Mouse (Mus musculus) testis, adult 2 months (tissue): Measurements from ENCODE around the gene Fam155a. TPM values are rescaled to one million over a fixed set of nuclear protein-coding genes. Genes with fewer than 3 reads are reported as not detected.

ENCODE experiments used
- H3K27ac ChIP-seq: fragments of 200-500 bp; 2 replicates; pipeline ENCODE4 v1.5.1; 2012; ENCODE audit warnings: low read depth, low read length; ENCODE audit not compliant: control insufficient read depth, insufficient read depth
- H3K27me3 ChIP-seq: fragments of 200-500 bp; 2 replicates; pipeline ENCODE4 v1.6.1; 2012; ENCODE audit warnings: mild to moderate bottlenecking, low read length, moderate library complexity; ENCODE audit not compliant: control insufficient read depth, insufficient read depth
- H3K36me3 ChIP-seq: fragments of 200-500 bp; 2 replicates; pipeline ENCODE4 v1.6.1; 2012; ENCODE audit warnings: mild to moderate bottlenecking, low read length; ENCODE audit not compliant: control insufficient read depth, insufficient read depth
- H3K4me1 ChIP-seq: fragments of 200-500 bp; 2 replicates; pipeline ENCODE4 v1.6.1; 2012; ENCODE audit warnings: low read length; ENCODE audit not compliant: control insufficient read depth, insufficient read depth
- H3K4me3 ChIP-seq: fragments of 200-500 bp; 2 replicates; pipeline ENCODE4 v1.5.1; 2012; ENCODE audit warnings: low read depth, mild to moderate bottlenecking, low read length, moderate library complexity, mixed read lengths; ENCODE audit not compliant: control insufficient read depth
- CTCF ChIP-seq: fragments of 200-500 bp; IDR thresholded peaks from 2 replicates; pipeline ENCODE4 v1.5.1; 2012; ENCODE audit warnings: low read depth, mild to moderate bottlenecking, inconsistent platforms, low read length, moderate library complexity; ENCODE audit not compliant: control insufficient read depth, insufficient read depth, insufficient replicate concordance
- POLR2A ChIP-seq: fragments of 200-500 bp; IDR thresholded peaks from 2 replicates; pipeline ENCODE4 v1.6.1; 2012; ENCODE audit warnings: low read depth, mild to moderate bottlenecking, inconsistent platforms, low read length, moderate library complexity; ENCODE audit not compliant: control insufficient read depth
- polyA plus RNA-seq: library from polyadenylated mRNA; depleted of rRNA; stranded (reverse); fragments of >200 nt; gene quantifications from 2 replicates; pipeline ENCODE4 v1.2.3, GENCODE M21; 2012

Fam155a gene
- polyA plus RNA-seq, 1 experiment, result not detected

DNA sequence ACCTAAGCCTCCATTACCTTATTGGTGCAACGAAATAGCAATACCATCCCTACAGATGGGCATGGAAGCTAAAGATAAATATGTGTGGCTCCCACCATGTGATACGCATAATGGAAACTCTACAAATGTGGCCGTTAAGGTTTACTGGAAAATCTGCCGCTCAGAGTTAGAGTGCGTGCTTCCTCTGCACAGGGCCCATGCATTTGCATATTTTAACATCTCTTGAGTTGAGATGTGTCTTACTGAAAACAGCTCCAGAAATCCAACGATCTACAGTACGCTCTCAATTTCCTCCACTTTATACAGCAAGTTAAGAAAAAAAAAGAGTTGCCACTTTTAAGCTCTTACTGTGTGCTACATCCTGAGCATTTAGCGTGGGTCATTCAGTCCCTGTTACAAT lies 433.1 kb downstream of the Fam155a start:
- Histone ChIP-seq H3K27ac (no peak overlapping the region), H3K27me3 (no peaks in the 10 kb centered on the region), H3K36me3 (no peaks in the 10 kb centered on the region), H3K4me3 (no peak overlapping the region), H3K4me1 (no peaks in the 10 kb centered on the region)
- TF ChIP-seq POLR2A, result no peak
- TF ChIP-seq CTCF, result no peak

DNA sequence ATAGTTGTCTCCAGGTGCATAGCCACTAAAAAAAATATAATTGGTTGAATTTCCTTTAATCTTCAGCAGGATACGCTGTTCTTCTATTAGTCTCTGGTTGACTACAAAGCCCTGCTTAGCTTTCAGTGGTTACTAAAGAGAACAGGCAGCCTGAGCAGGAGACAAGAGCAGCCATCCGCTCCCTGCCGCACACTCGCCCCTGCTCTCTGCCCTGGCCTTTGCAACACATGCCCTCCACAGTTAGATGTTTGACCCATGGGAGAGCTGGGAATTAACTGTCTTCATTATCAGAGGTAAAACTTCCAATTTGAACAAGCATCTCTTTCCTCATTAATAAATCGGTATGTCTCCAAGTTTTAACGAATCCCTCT lies 435.0 kb downstream of the Fam155a start:
- no peaks in the 10 kb centered on the region for H3K4me1 ChIP-seq

DNA sequence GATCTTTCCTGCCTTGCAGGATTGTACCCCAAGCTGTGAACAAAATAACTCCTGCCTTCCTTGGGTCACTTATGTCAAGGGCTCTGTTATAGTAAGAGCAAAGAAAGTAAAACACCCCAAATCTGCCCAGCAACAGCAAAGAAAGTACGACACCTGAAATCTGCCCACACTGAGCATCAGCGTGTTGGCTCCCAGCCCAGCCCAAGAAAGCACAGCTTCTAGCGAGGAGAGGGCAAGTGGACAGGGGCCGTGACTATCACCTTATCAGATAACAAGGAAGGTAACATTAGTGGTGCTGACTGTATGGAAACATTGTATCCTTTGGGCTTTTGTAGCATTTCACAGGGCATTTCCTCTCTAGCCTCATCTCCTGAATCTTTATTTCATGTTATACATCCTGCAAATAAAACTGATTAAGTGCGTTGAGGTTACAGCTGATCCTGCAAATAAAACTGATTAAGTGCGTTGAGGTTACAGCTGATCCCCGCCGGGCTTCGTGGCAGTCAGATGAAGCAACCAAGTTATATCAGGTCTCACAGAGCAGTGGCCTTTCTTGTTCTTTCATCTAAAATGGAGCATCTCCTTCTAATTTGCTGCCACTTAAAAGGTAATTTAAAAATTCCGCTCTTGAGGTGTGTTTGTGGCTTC lies 435.6 kb downstream of the Fam155a start:
- Histone ChIP-seq H3K4me1 (no peaks in the 10 kb centered on the region), H3K4me3 (no peak overlapping the region), H3K27ac (no peak overlapping the region), H3K36me3 (no peaks in the 10 kb centered on the region), H3K27me3 (no peaks in the 10 kb centered on the region)
- no peak for TF ChIP-seq POLR2A
- no peak for TF ChIP-seq CTCF

More for the DNA sequence above, 435.0 kb downstream of the Fam155a start:
- H3K27me3 ChIP-seq, result no peaks in the 10 kb centered on the region
- no peak overlapping the region for H3K4me3 ChIP-seq
- TF ChIP-seq CTCF, result no peak
- TF ChIP-seq POLR2A, result no peak
- H3K27ac ChIP-seq, result no peak overlapping the region
- H3K36me3 ChIP-seq, result no peaks in the 10 kb centered on the region

DNA sequence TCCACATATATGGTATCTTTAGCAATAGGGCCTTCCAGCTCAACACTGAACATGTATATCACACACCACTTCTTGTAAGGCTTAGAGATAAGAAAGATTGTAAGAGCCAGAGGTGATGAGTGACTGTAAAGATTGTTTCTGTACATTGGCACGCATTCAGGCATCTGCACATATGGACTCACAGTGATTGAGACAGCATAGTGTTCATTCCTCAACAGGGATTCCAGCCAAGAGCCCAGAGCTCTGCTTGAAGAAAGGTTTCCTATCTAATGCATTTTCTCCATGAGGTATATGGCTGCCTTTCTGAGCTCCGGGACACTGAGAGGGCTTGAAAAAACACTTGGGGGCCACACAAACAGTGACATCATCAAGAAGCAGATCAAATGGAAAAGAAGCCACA lies 438.2 kb downstream of the Fam155a start:
- H3K36me3 ChIP-seq, result no peaks in the 10 kb centered on the region
- no peak overlapping the region for H3K27ac ChIP-seq
- H3K4me3 ChIP-seq, result no peak overlapping the region
- no peak for TF ChIP-seq CTCF
- no peak for TF ChIP-seq POLR2A
- H3K4me1 ChIP-seq, result no peaks in the 10 kb centered on the region
- no peaks in the 10 kb centered on the region for H3K27me3 ChIP-seq

DNA sequence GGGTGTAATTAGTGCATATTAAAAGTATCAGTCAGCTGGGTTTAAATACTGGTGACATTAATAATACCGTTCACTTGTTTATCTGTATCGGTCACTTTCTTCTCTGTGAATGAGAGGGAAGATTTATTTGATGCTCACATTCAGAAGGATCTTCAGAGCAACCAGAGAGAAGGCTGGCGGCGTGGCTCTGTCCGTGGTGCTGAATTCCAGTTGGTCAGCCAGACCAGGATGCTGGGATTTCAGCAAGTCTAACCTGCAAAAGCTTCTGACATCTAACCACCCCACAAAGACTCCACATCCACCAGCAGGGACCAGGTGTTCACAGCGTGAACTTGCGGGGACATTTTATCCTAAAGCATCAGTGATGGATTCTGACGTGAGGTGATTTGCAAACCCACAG lies 461.5 kb downstream of the Fam155a start:
- Histone ChIP-seq H3K4me1 (no peaks in the 10 kb centered on the region), H3K27ac (no peak overlapping the region), H3K36me3 (no peaks in the 10 kb centered on the region), H3K4me3 (no peak overlapping the region), H3K27me3 (no peaks in the 10 kb centered on the region)
- TF ChIP-seq POLR2A (no peak), CTCF (no peak)

DNA sequence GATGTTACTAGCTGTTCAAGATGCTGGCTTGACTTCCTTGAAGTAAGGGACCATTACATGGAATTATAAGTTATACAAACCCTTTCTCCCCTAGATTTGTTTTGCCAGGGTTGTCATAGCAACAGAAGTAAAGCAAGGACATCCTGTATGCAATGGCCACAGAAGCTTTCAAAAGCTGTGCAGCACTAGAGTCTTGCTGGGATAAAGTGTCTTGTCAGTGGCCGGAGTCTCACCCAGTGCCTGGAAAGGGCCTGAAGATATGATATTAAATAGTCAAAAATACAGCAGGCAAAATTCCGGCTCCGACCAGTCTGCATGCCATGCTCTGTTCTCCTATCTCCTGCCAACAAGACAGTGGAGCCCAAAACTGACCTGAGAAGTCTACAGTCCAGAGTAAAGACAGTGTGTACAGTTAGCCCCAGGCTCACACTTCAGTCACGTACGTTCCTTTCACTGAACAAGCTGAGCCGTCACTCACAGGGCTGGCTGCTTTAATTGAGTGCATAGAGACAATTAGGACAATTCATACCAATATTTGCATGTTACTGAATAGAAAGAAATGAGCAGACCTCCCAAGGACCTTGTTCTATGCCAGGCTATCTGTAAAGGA lies 467.3 kb downstream of the Fam155a start:
- H3K27ac ChIP-seq, result no peak overlapping the region
- no peaks in the 10 kb centered on the region for H3K4me1 ChIP-seq
- no peaks in the 10 kb centered on the region for H3K27me3 ChIP-seq
- TF ChIP-seq POLR2A (no peak), CTCF (no peak)
- no peaks in the 10 kb centered on the region for H3K36me3 ChIP-seq
- no peak overlapping the region for H3K4me3 ChIP-seq

DNA sequence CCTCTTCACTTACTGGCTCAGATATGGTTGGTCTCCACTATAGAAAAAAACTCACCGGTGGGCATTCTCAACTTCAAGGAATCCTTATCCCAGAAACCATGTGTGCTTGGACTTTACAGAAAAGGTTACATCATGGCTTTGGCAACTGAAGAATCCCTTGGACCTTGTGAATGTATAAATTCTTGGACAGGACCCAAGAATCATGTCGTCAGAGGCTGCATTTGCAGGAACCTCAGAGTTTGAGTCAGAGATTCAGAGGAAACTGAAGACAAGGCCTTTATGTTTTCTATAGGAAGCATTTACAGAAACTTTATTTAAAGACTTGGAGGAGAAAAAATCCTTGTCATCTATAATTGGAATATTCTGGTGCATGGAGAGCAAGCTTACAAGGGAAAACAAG lies 475.9 kb downstream of the Fam155a start:
- Histone ChIP-seq H3K36me3 (no peaks in the 10 kb centered on the region), H3K4me3 (no peak overlapping the region), H3K27me3 (no peaks in the 10 kb centered on the region), H3K4me1 (no peaks in the 10 kb centered on the region), H3K27ac (no peak overlapping the region)
- TF ChIP-seq POLR2A (no peak), CTCF (no peak)
